Mouse (Mus musculus) neural tube, embryonic 14.5 days (tissue): ENCODE results near the gene Hddc3. TPM values are rescaled to one million over a fixed set of nuclear protein-coding genes. Genes with fewer than 3 reads are reported as not detected.

Source experiments
- ATAC-seq: fragments of 200-750 bp; cut with Nextera tagmentation; 2 replicates; pipeline ENCODE4 v1.8.0; 2017; ENCODE audit warnings: low read depth, mild to moderate bottlenecking, moderate TSS enrichment, moderate library complexity
- H3K27ac ChIP-seq: fragments of 300-500 bp; sonication (generic); 2 replicates; pipeline ENCODE4 v1.5.1; 2014; ENCODE audit warnings: low read depth, mild to moderate bottlenecking, control low read depth, low read length, moderate library complexity, mixed read lengths
- H3K27me3 ChIP-seq: fragments of 300-500 bp; sonication (generic); 2 replicates; pipeline ENCODE4 v1.6.1; 2014; ENCODE audit warnings: low read length; ENCODE audit not compliant: control insufficient read depth, insufficient read depth
- H3K36me3 ChIP-seq: fragments of 300-500 bp; sonication (generic); 2 replicates; pipeline ENCODE4 v1.6.1; 2014; ENCODE audit warnings: low read length, mixed read lengths; ENCODE audit not compliant: control insufficient read depth, insufficient read depth
- H3K4me1 ChIP-seq: fragments of 300-500 bp; sonication (generic); 2 replicates; pipeline ENCODE4 v1.6.1; 2014; ENCODE audit warnings: low read length; ENCODE audit not compliant: control insufficient read depth, insufficient read depth
- H3K4me2 ChIP-seq: fragments of 300-500 bp; sonication (generic); 2 replicates; pipeline ENCODE4 v1.6.1; 2014; ENCODE audit warnings: mild to moderate bottlenecking, low read depth, low read length, control low read depth
- H3K4me3 ChIP-seq: fragments of 300-500 bp; sonication (generic); 2 replicates; pipeline ENCODE4 v1.5.1; 2014; ENCODE audit warnings: low read depth, low read length, control low read depth, mixed read lengths
- H3K9ac ChIP-seq: fragments of 300-500 bp; sonication (generic); replicated peaks from 2 replicates; pipeline ENCODE4 v1.6.1; 2014; ENCODE audit warnings: low read depth, mild to moderate bottlenecking, control low read depth, low read length, mixed read lengths
- H3K9me3 ChIP-seq: fragments of 300-500 bp; sonication (generic); 2 replicates; pipeline ENCODE4 v1.6.1; 2016; ENCODE audit warnings: low read length; ENCODE audit not compliant: control insufficient read depth
- WGBS: fragments of 180-500 bp; shearing (Covaris S2); extraction: QIAGEN DNeasy Blood & Tissue Kit; methylation state at CpG from one replicate; pipeline ENCODE4 v1.1.7; 2014; 5-methylcytosine and 5-hydroxymethylcytosine counted together
- polyA plus RNA-seq: library from polyadenylated mRNA; unstranded; fragments of >200 nt; fragmentation: Nextera tagmentation; extraction: Ambion mirVana; gene quantifications from 2 replicates; pipeline ENCODE4 v1.2.1, GENCODE M21; 2014

The Hddc3 gene
- polyA plus RNA-seq, 1 experiment from 2014 or later = 25.8 TPM

GRCm38 (mm10) chr7:80377471-80377870 is 34.6 kb downstream of the Hddc3 start:
- Histone ChIP-seq H3K4me3 (no peak overlapping the region), H3K9me3 (no peaks in the 10 kb centered on the region), H3K4me1 (no peaks in the 10 kb centered on the region), H3K27me3 (no peaks in the 10 kb centered on the region), H3K27ac (no peak overlapping the region), H3K9ac (no peak overlapping the region), H3K36me3 (no peaks in the 10 kb centered on the region), H3K4me2 (no peak overlapping the region)
- ATAC-seq = no peak
- 42% methylated on average over 6 of the region's 6 CpGs for WGBS

GRCm38 (mm10) chr7:80379531-80379930 is 36.6 kb downstream of the Hddc3 start:
- no peaks in the 10 kb centered on the region for H3K4me1 ChIP-seq
- WGBS = 63% methylated on average over 13 of the region's 13 CpGs
- no peak overlapping the region for H3K27ac ChIP-seq
- ATAC-seq = no peak
- H3K9me3 ChIP-seq = no peaks in the 10 kb centered on the region
- H3K4me3 ChIP-seq = no peak overlapping the region
- H3K9ac ChIP-seq = no peak overlapping the region
- H3K27me3 ChIP-seq = no peaks in the 10 kb centered on the region
- no peaks in the 10 kb centered on the region for H3K36me3 ChIP-seq
- no peak overlapping the region for H3K4me2 ChIP-seq

GRCm38 (mm10) chr7:80382919-80383318 is 40.0 kb downstream of the Hddc3 start:
- Histone ChIP-seq H3K36me3 (no peaks in the 10 kb centered on the region), H3K4me3 (no peak overlapping the region), H3K27me3 (no peaks in the 10 kb centered on the region), H3K27ac (no peak overlapping the region), H3K9ac (no peak overlapping the region), H3K4me1 (no peaks in the 10 kb centered on the region), H3K4me2 (no peak overlapping the region), H3K9me3 (no peaks in the 10 kb centered on the region)
- 75% methylated on average over 11 of the region's 11 CpGs for WGBS
- no peak for ATAC-seq

- H3K27ac ChIP-seq = no peak overlapping the region
- H3K4me2 ChIP-seq = no peak overlapping the region
- no peak overlapping the region for H3K4me3 ChIP-seq
- no peaks in the 10 kb centered on the region for H3K4me1 ChIP-seq
- 40% methylated on average over 18 of the region's 18 CpGs for WGBS
- peaks cover 15% of the 10 kb centered on the region; the same call in 1 of the 2 replicates for H3K36me3 ChIP-seq
- H3K9me3 ChIP-seq = no peaks in the 10 kb centered on the region
- H3K9ac ChIP-seq = no peak overlapping the region
- H3K27me3 ChIP-seq = no peaks in the 10 kb centered on the region
- ATAC-seq = peak; percentile 65
Measured at GRCm38 (mm10) chr7:80386235-80386930, 43.5 kb downstream of the Hddc3 start.

- ATAC-seq = no peak
- WGBS = 27% methylated on average over 17 of the region's 17 CpGs
- no peak overlapping the region; the same call in 1 of the 2 replicates for H3K27ac ChIP-seq
- no peak overlapping the region for H3K4me3 ChIP-seq
- no peaks in the 10 kb centered on the region for H3K4me1 ChIP-seq
- peaks cover 23% of the 10 kb centered on the region for H3K36me3 ChIP-seq
- H3K9ac ChIP-seq = peak overlapping the region; percentile 35; the same call in 1 of the 2 replicates
- H3K27me3 ChIP-seq = no peaks in the 10 kb centered on the region
- peak overlapping the region; percentile 28; the same call in 1 of the 2 replicates for H3K4me2 ChIP-seq
- no peaks in the 10 kb centered on the region for H3K9me3 ChIP-seq
Measured at GRCm38 (mm10) chr7:80387033-80387632, 44.2 kb downstream of the Hddc3 start.

- no peak for ATAC-seq
- H3K36me3 ChIP-seq = peaks cover 29% of the 10 kb centered on the region
- H3K4me1 ChIP-seq = no peaks in the 10 kb centered on the region
- no peaks in the 10 kb centered on the region for H3K9me3 ChIP-seq
- no peak within 1 kb of the TSS; the same call in 1 of the 2 replicates for H3K27ac ChIP-seq
- H3K4me3 ChIP-seq = no peak within 1 kb of the TSS
- H3K27me3 ChIP-seq = no peaks in the 10 kb centered on the region
- H3K9ac ChIP-seq = peak within 1 kb of the TSS; percentile 35
- WGBS = 12% methylated on average over 33 of the region's 33 CpGs
- peak within 1 kb of the TSS; percentile 28; the same call in 1 of the 2 replicates for H3K4me2 ChIP-seq
Measured at GRCm38 (mm10) chr7:80387633-80388543, 45.0 kb downstream of the Hddc3 start, which contains the start of gene Fes. TSS of gene Fes (minus strand) at chr7:80387946.

GRCm38 (mm10) chr7:80392119-80392518 is 49.2 kb downstream of the Hddc3 start:
- Histone ChIP-seq H3K9ac (no peak overlapping the region), H3K4me2 (no peak overlapping the region), H3K27ac (no peak overlapping the region), H3K27me3 (no peaks in the 10 kb centered on the region), H3K4me1 (no peaks in the 10 kb centered on the region), H3K4me3 (no peak overlapping the region), H3K36me3 (peaks cover 49% of the 10 kb centered on the region), H3K9me3 (no peaks in the 10 kb centered on the region)
- WGBS = 93% methylated on average over 15 of the region's 15 CpGs
- no peak for ATAC-seq

GRCm38 (mm10) chr7:80394600-80394999 is 51.7 kb downstream of the Hddc3 start:
- Histone ChIP-seq H3K9ac (no peak overlapping the region), H3K4me2 (no peak overlapping the region), H3K9me3 (no peaks in the 10 kb centered on the region), H3K36me3 (peaks cover 54% of the 10 kb centered on the region), H3K27ac (no peak overlapping the region), H3K27me3 (no peaks in the 10 kb centered on the region), H3K4me1 (0 out of 2 replicates have a peak, but pooled peaks cover 3% of the 10 kb centered on the region), H3K4me3 (no peak overlapping the region)
- ATAC-seq = no peak
- 96% methylated on average over 4 of the region's 4 CpGs for WGBS
